Mouse (Mus musculus) stomach, embryonic 16.5 days (tissue): ENCODE measurements around the gene Atp8a1. TPM values are rescaled to one million over a fixed set of nuclear protein-coding genes. Genes with fewer than 3 reads are reported as not detected.

ENCODE experiments used
- ATAC-seq: fragments of 200-750 bp; cut with Nextera tagmentation; 2 replicates; pipeline ENCODE4 v1.8.0; 2017; ENCODE audit warnings: moderate number of reproducible peaks, moderate TSS enrichment; ENCODE audit not compliant: insufficient read depth, low FRiP score
- H3K27ac ChIP-seq: fragments of 300-500 bp; sonication (generic); 2 replicates; pipeline ENCODE4 v1.5.1; 2014; ENCODE audit warnings: low read length
- H3K27me3 ChIP-seq: fragments of 300-500 bp; sonication (generic); 2 replicates; pipeline ENCODE4 v1.6.1; 2014; ENCODE audit warnings: low read length, control low read depth, mixed read lengths; ENCODE audit not compliant: control insufficient read depth, insufficient read depth
- H3K36me3 ChIP-seq: fragments of 300-500 bp; sonication (generic); 2 replicates; pipeline ENCODE4 v1.6.1; 2014; ENCODE audit warnings: low read length; ENCODE audit not compliant: control insufficient read depth, insufficient read depth
- H3K4me1 ChIP-seq: fragments of 300-500 bp; sonication (generic); 2 replicates; pipeline ENCODE4 v1.6.1; 2014; ENCODE audit warnings: low read length, control low read depth, mixed read lengths; ENCODE audit not compliant: control insufficient read depth, insufficient read depth
- H3K4me2 ChIP-seq: fragments of 300-500 bp; sonication (generic); 2 replicates; pipeline ENCODE4 v1.6.1; 2014; ENCODE audit warnings: low read depth, low read length, mixed read lengths
- H3K4me3 ChIP-seq: fragments of 300-500 bp; sonication (generic); replicated peaks from 2 replicates; pipeline ENCODE4 v1.5.1; 2014; ENCODE audit warnings: mild to moderate bottlenecking, low read length
- H3K9ac ChIP-seq: fragments of 300-500 bp; sonication (generic); 2 replicates; pipeline ENCODE4 v1.6.1; 2014; ENCODE audit warnings: low read length
- H3K9me3 ChIP-seq: fragments of 300-500 bp; sonication (generic); replicated peaks from 2 replicates; pipeline ENCODE4 v1.6.1; 2016; ENCODE audit warnings: low read length, control low read depth; ENCODE audit not compliant: control insufficient read depth
- WGBS: fragments of 180-500 bp; shearing (Covaris S2); extraction: QIAGEN DNeasy Blood & Tissue Kit; methylation state at CpG from one replicate; pipeline ENCODE4 v1.1.7; 2014; 5-methylcytosine and 5-hydroxymethylcytosine counted together
- polyA plus RNA-seq: library from polyadenylated mRNA; unstranded; fragments of >200 nt; fragmentation: Nextera tagmentation; extraction: Ambion mirVana; gene quantifications from 2 replicates; pipeline ENCODE4 v1.2.1, GENCODE M21; 2015

The Atp8a1 gene
- polyA plus RNA-seq, 1 experiment from 2014 or later: 10.4 TPM

DNA sequence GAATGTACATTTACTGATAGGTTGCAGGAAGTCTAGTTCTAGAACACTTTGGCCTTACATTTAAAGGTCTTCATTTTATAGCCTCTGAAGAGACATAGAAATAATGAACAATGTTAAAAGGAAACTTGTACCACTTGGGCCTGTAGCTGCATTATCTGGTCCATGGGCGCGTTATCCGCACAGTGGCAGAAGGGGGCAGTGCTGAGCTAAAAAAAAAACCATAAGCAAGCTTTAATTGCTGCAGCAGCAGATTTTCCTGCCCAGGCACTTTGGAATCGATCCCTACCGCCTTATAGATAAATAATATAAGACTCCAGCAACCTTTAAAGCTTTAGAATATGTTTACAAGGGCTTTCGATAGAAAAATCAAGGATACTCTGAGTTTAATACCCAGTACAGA lies 91.1 kb downstream of the Atp8a1 start:
- H3K27me3 ChIP-seq: no peaks in the 10 kb centered on the region
- no peaks in the 10 kb centered on the region for H3K4me1 ChIP-seq
- no peak for ATAC-seq
- WGBS: 13% methylated on average over 6 of the region's 6 CpGs
- no peaks in the 10 kb centered on the region for H3K36me3 ChIP-seq
- H3K27ac ChIP-seq: no peak overlapping the region
- no peaks in the 10 kb centered on the region for H3K9me3 ChIP-seq
- no peak overlapping the region for H3K4me3 ChIP-seq
- no peak overlapping the region for H3K9ac ChIP-seq
- no peak overlapping the region for H3K4me2 ChIP-seq

DNA sequence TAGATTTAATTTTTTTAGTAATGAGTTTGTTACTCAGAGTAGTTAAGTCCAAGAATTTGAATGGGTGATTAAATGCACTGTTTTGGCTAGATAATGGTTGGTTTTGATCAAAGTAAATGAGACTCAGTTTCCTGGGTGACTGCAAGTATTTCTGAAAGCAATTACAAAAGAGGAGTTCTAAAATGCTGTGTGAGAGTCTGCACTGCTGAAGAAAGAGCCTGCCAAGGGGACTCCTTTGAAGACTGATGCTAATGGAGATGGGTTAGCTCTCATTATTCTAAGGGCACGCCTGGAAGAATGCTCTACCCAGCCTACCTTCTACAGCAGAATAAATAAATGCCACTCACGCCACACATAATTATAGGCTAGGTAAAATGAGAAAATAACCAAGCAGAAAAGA lies 94.2 kb downstream of the Atp8a1 start:
- 71% methylated on average over 2 of the region's 2 CpGs for WGBS
- Histone ChIP-seq H3K4me1 (0 out of 2 replicates have a peak, but pooled peaks cover 2% of the 10 kb centered on the region), H3K36me3 (no peaks in the 10 kb centered on the region), H3K27me3 (no peaks in the 10 kb centered on the region), H3K4me2 (no peak overlapping the region), H3K9me3 (no peaks in the 10 kb centered on the region), H3K9ac (no peak overlapping the region), H3K27ac (no peak overlapping the region), H3K4me3 (no peak overlapping the region)
- ATAC-seq: no peak

DNA sequence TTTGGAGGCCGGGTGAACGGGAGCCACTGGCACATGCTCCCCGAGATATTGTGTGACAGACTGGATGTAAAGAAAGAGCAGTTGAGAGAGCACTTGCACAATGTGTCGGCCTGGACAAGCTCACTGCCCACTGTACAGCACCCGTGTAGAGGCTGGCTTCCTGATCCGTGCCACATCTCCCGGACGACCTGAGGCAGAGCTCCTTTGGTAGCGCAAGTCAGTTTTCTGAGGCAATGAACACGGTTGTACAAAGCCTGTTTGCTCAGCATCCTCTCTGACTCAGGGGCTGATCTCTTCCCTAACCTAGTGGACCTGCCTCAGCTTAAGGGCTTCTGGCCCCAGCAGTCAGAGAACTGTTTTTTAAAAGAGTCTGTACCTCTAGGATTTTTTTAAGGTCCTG lies 94.6 kb downstream of the Atp8a1 start:
- no peak overlapping the region for H3K4me3 ChIP-seq
- no peak overlapping the region for H3K4me2 ChIP-seq
- 82% methylated on average over 10 of the region's 10 CpGs for WGBS
- H3K4me1 ChIP-seq: 0 out of 2 replicates have a peak, but pooled peaks cover 2% of the 10 kb centered on the region
- H3K27ac ChIP-seq: no peak overlapping the region
- no peaks in the 10 kb centered on the region for H3K27me3 ChIP-seq
- H3K9ac ChIP-seq: no peak overlapping the region
- H3K36me3 ChIP-seq: no peaks in the 10 kb centered on the region
- no peaks in the 10 kb centered on the region for H3K9me3 ChIP-seq
- ATAC-seq: no peak

- Histone ChIP-seq H3K4me3 (no peak overlapping the region), H3K9me3 (no peaks in the 10 kb centered on the region), H3K27me3 (no peaks in the 10 kb centered on the region), H3K36me3 (no peaks in the 10 kb centered on the region), H3K27ac (no peak overlapping the region), H3K9ac (no peak overlapping the region), H3K4me2 (no peak overlapping the region), H3K4me1 (0 out of 2 replicates have a peak, but pooled peaks cover 2% of the 10 kb centered on the region)
- ATAC-seq: no peak
- WGBS: 51% methylated on average over 3 of the region's 3 CpGs
Measured at GRCm38 (mm10) chr5:67752007-67752406, 95.2 kb downstream of the Atp8a1 start.

DNA sequence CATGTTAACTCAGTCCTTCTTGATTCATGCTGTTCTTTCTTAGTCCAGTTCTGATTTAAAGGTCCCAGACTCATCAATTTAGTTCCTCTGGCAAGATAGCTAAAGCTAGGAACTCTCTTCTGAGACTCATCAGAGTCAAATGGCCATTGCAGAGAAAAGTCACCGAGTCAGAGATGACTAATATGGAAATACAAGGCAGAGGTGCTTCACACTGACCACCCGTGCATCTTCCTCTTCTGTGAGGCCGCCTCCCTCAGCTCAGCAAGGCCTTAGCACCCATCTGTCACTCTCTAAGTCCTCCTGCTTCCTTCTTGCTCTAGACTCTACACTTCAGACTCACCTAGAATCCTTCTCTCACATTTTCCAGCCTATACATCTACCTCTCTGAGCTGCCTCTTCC lies 108.0 kb downstream of the Atp8a1 start:
- no peak for ATAC-seq
- Histone ChIP-seq H3K27me3 (no peaks in the 10 kb centered on the region), H3K4me3 (no peak overlapping the region), H3K27ac (no peak overlapping the region), H3K4me2 (no peak overlapping the region), H3K4me1 (no peaks in the 10 kb centered on the region), H3K36me3 (no peaks in the 10 kb centered on the region), H3K9me3 (0 out of 2 replicates have a peak, but pooled peaks cover 6% of the 10 kb centered on the region), H3K9ac (no peak overlapping the region)
- 80% methylated on average over 3 of the region's 3 CpGs for WGBS

GRCm38 (mm10) chr5:67738133-67738532 lies 109.1 kb downstream of the Atp8a1 start:
- Histone ChIP-seq H3K27me3 (no peaks in the 10 kb centered on the region), H3K4me1 (no peaks in the 10 kb centered on the region)
- 54% methylated on average over 10 of the region's 10 CpGs for WGBS

GRCm38 (mm10) chr5:67735771-67736170 lies 111.5 kb downstream of the Atp8a1 start:
- WGBS: 98% methylated on average over 1 of the region's 1 CpGs

More at GRCm38 (mm10) chr5:67738133-67738532, 109.1 kb downstream of the Atp8a1 start:
- ATAC-seq: no peak
- Histone ChIP-seq H3K9me3 (0 out of 2 replicates have a peak, but pooled peaks cover 6% of the 10 kb centered on the region), H3K4me2 (no peak overlapping the region), H3K36me3 (no peaks in the 10 kb centered on the region), H3K4me3 (no peak overlapping the region), H3K27ac (no peak overlapping the region), H3K9ac (no peak overlapping the region)

DNA sequence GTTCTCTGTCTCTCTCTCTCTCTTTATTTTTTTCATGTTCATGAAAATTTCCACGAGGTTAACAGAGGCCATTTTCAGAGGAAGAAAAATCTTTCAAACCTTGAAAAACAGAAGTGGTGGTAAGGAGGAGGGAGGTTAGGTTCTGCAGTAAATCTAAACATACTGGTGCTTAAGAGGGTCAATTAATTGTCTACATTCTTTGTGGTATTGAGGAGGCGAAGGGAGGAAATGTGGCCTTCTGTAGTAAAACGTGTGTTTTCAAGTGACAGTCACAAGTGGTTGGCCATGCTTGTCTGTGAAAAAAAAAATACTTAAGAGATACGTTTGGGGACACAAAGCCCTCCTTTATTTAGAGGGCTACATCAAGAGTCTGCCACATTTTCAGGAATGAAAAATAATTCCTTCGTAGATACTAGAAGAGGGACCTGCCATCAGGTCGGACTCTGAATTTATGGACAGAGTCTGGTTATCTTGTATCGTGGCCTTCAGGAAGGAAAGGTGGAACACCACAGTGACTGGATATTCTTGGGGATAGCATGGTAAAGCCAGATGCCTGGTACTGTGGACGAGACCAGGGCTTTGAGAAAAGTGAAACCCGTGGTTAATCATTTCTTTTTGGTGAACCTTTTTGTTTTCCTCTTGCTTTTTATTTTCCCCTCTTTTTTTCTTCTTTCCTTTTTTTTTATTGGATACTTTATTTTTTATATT lies 113.5 kb downstream of the Atp8a1 start:
- H3K27ac ChIP-seq: no peak overlapping the region
- H3K4me2 ChIP-seq: no peak overlapping the region
- H3K9ac ChIP-seq: no peak overlapping the region
- 67% methylated on average over 9 of the region's 9 CpGs for WGBS
- no peaks in the 10 kb centered on the region for H3K4me1 ChIP-seq
- no peaks in the 10 kb centered on the region for H3K36me3 ChIP-seq
- no peak overlapping the region for H3K4me3 ChIP-seq
- ATAC-seq: no peak
- no peaks in the 10 kb centered on the region for H3K27me3 ChIP-seq
- 0 out of 2 replicates have a peak, but pooled peaks cover 6% of the 10 kb centered on the region for H3K9me3 ChIP-seq

More at GRCm38 (mm10) chr5:67735771-67736170, 111.5 kb downstream of the Atp8a1 start:
- Histone ChIP-seq H3K36me3 (no peaks in the 10 kb centered on the region), H3K27me3 (no peaks in the 10 kb centered on the region), H3K4me1 (no peaks in the 10 kb centered on the region), H3K4me3 (no peak overlapping the region), H3K4me2 (no peak overlapping the region), H3K27ac (no peak overlapping the region), H3K9me3 (0 out of 2 replicates have a peak, but pooled peaks cover 6% of the 10 kb centered on the region), H3K9ac (no peak overlapping the region)
- ATAC-seq: no peak

- Histone ChIP-seq H3K9me3 (0 out of 2 replicates have a peak, but pooled peaks cover 6% of the 10 kb centered on the region), H3K36me3 (no peaks in the 10 kb centered on the region), H3K27ac (no peak overlapping the region), H3K4me1 (no peaks in the 10 kb centered on the region), H3K9ac (no peak overlapping the region), H3K4me3 (no peak overlapping the region), H3K27me3 (no peaks in the 10 kb centered on the region), H3K4me2 (no peak overlapping the region)
- WGBS: 79% methylated on average over 6 of the region's 6 CpGs
- ATAC-seq: no peak
Measured at GRCm38 (mm10) chr5:67733150-67733549, 114.1 kb downstream of the Atp8a1 start.
